Mouse (Mus musculus): Measurements from ENCODE around the gene Mrps27. TPM values are rescaled to one million over a fixed set of nuclear protein-coding genes. Genes with fewer than 3 reads are reported as not detected.

Gene Mrps27
- polyA plus RNA-seq, 1 experiment from 2014 or later = 67.1 TPM

GRCm38 (mm10) chr13:99409216-99409615 is 64.6 kb downstream of the Mrps27 start:
- Histone ChIP-seq H3K36me3 (ENCODE audit: control insufficient read depth, insufficient read depth, low read length) (no peaks in the 10 kb centered on the region), H3K9me3 (ENCODE audit: control insufficient read depth, low read length) (no peaks in the 10 kb centered on the region)
- 50% methylated on average over 2 of the region's 2 CpGs for WGBS

GRCm38 (mm10) chr13:99410611-99411515 is 66.3 kb downstream of the Mrps27 start:
- no peak overlapping the region for H3K4me2 ChIP-seq (ENCODE audit: low read depth)
- ATAC-seq (ENCODE audit: insufficient read depth, low FRiP score, low TSS enrichment) (no peak), DNase-seq (ENCODE audit: low spot score) (no peak)
- H3K9ac ChIP-seq (ENCODE audit: low read length) = no peak overlapping the region
- H3K36me3 ChIP-seq (ENCODE audit: control insufficient read depth, insufficient read depth, low read length) = no peaks in the 10 kb centered on the region
- no peak overlapping the region for H3K4me3 ChIP-seq (ENCODE audit: low read depth, low read length)
- whole genome bisulfite sequencing = 90% methylated on average over 14 of the region's 14 CpGs
- peaks cover 29% of the 10 kb centered on the region for H3K4me1 ChIP-seq (ENCODE audit: control insufficient read depth, insufficient read depth, low read length)
- H3K27ac ChIP-seq (ENCODE audit: low read depth, low read length) = no peak overlapping the region
- H3K27me3 ChIP-seq (ENCODE audit: control insufficient read depth, insufficient read depth, low read length) = no peaks in the 10 kb centered on the region
- no peaks in the 10 kb centered on the region for H3K9me3 ChIP-seq (ENCODE audit: control insufficient read depth, low read length)

More at GRCm38 (mm10) chr13:99409216-99409615, 64.6 kb downstream of the Mrps27 start:
- H3K4me2 ChIP-seq (ENCODE audit: low read depth) = no peak overlapping the region
- no peak overlapping the region for H3K4me3 ChIP-seq (ENCODE audit: low read depth, low read length)
- ATAC-seq (ENCODE audit: insufficient read depth, low FRiP score, low TSS enrichment) (no peak), DNase-seq (ENCODE audit: low spot score) (no peak)
- H3K9ac ChIP-seq (ENCODE audit: low read length) = no peak overlapping the region
- no peak overlapping the region for H3K27ac ChIP-seq (ENCODE audit: low read depth, low read length)
- no peaks in the 10 kb centered on the region for H3K27me3 ChIP-seq (ENCODE audit: control insufficient read depth, insufficient read depth, low read length)
- peaks cover 15% of the 10 kb centered on the region for H3K4me1 ChIP-seq (ENCODE audit: control insufficient read depth, insufficient read depth, low read length)

GRCm38 (mm10) chr13:99411761-99412160 is 67.2 kb downstream of the Mrps27 start:
- DNase-seq (ENCODE audit: low spot score) (no peak), ATAC-seq (ENCODE audit: insufficient read depth, low FRiP score, low TSS enrichment) (no peak)
- H3K27me3 ChIP-seq (ENCODE audit: control insufficient read depth, insufficient read depth, low read length) = no peaks in the 10 kb centered on the region
- peaks cover 29% of the 10 kb centered on the region for H3K4me1 ChIP-seq (ENCODE audit: control insufficient read depth, insufficient read depth, low read length)
- no peak overlapping the region for H3K9ac ChIP-seq (ENCODE audit: low read length)
- no peaks in the 10 kb centered on the region for H3K36me3 ChIP-seq (ENCODE audit: control insufficient read depth, insufficient read depth, low read length)
- no peaks in the 10 kb centered on the region for H3K9me3 ChIP-seq (ENCODE audit: control insufficient read depth, low read length)
- WGBS = 88% methylated on average over 3 of the region's 3 CpGs
- no peak overlapping the region for H3K4me3 ChIP-seq (ENCODE audit: low read depth, low read length)
- H3K27ac ChIP-seq (ENCODE audit: low read depth, low read length) = peak overlapping the region; percentile 72
- H3K4me2 ChIP-seq (ENCODE audit: low read depth) = no peak overlapping the region

GRCm38 (mm10) chr13:99412477-99413080 is 68.0 kb downstream of the Mrps27 start:
- no peak for ATAC-seq (ENCODE audit: insufficient read depth, low FRiP score, low TSS enrichment)
- H3K27me3 ChIP-seq (ENCODE audit: control insufficient read depth, insufficient read depth, low read length) = no peaks in the 10 kb centered on the region
- DNase-seq (ENCODE audit: low spot score) = peak; percentile 42
- no peak overlapping the region for H3K4me3 ChIP-seq (ENCODE audit: low read depth, low read length)
- no peak overlapping the region for H3K4me2 ChIP-seq (ENCODE audit: low read depth)
- H3K36me3 ChIP-seq (ENCODE audit: control insufficient read depth, insufficient read depth, low read length) = no peaks in the 10 kb centered on the region
- no peaks in the 10 kb centered on the region for H3K9me3 ChIP-seq (ENCODE audit: control insufficient read depth, low read length)
- 53% methylated on average over 11 of the region's 11 CpGs for WGBS
- H3K4me1 ChIP-seq (ENCODE audit: control insufficient read depth, insufficient read depth, low read length) = peaks cover 29% of the 10 kb centered on the region
- peak overlapping the region; percentile 11; the same call in 1 of the 2 replicates for H3K9ac ChIP-seq (ENCODE audit: low read length)
- peak overlapping the region; percentile 72 for H3K27ac ChIP-seq (ENCODE audit: low read depth, low read length)

GRCm38 (mm10) chr13:99413481-99414351 is 69.1 kb downstream of the Mrps27 start:
- Histone ChIP-seq H3K27ac (ENCODE audit: low read depth, low read length) (peak overlapping the region; percentile 73), H3K36me3 (ENCODE audit: control insufficient read depth, insufficient read depth, low read length) (no peaks in the 10 kb centered on the region), H3K4me2 (ENCODE audit: low read depth) (no peak overlapping the region), H3K9me3 (ENCODE audit: control insufficient read depth, low read length) (no peaks in the 10 kb centered on the region), H3K27me3 (ENCODE audit: control insufficient read depth, insufficient read depth, low read length) (no peaks in the 10 kb centered on the region), H3K4me1 (ENCODE audit: control insufficient read depth, insufficient read depth, low read length) (peaks cover 29% of the 10 kb centered on the region), H3K4me3 (ENCODE audit: low read depth, low read length) (no peak overlapping the region), H3K9ac (ENCODE audit: low read length) (no peak overlapping the region)
- peak; percentile 81 for ATAC-seq (ENCODE audit: insufficient read depth, low FRiP score, low TSS enrichment)
- peak; percentile 66 for DNase-seq (ENCODE audit: low spot score)
- WGBS = 28% methylated on average over 13 of the region's 13 CpGs

GRCm38 (mm10) chr13:99414352-99414742 is 69.8 kb downstream of the Mrps27 start:
- DNase-seq (ENCODE audit: low spot score) = no peak
- Histone ChIP-seq H3K36me3 (ENCODE audit: control insufficient read depth, insufficient read depth, low read length) (no peaks in the 10 kb centered on the region), H3K27ac (ENCODE audit: low read depth, low read length) (peak overlapping the region; percentile 73), H3K4me1 (ENCODE audit: control insufficient read depth, insufficient read depth, low read length) (peaks cover 29% of the 10 kb centered on the region), H3K9ac (ENCODE audit: low read length) (no peak overlapping the region), H3K9me3 (ENCODE audit: control insufficient read depth, low read length) (no peaks in the 10 kb centered on the region), H3K4me2 (ENCODE audit: low read depth) (no peak overlapping the region), H3K4me3 (ENCODE audit: low read depth, low read length) (no peak overlapping the region), H3K27me3 (ENCODE audit: control insufficient read depth, insufficient read depth, low read length) (no peaks in the 10 kb centered on the region)
- WGBS = 42% methylated on average over 10 of the region's 10 CpGs
- peak; percentile 35 for ATAC-seq (ENCODE audit: insufficient read depth, low FRiP score, low TSS enrichment)

GRCm38 (mm10) chr13:99416601-99417000 is 72.0 kb downstream of the Mrps27 start:
- 84% methylated on average over 9 of the region's 9 CpGs for WGBS
- no peaks in the 10 kb centered on the region for H3K9me3 ChIP-seq (ENCODE audit: control insufficient read depth, low read length)
- H3K4me3 ChIP-seq (ENCODE audit: low read depth, low read length) = no peak overlapping the region
- H3K4me1 ChIP-seq (ENCODE audit: control insufficient read depth, insufficient read depth, low read length) = peaks cover 29% of the 10 kb centered on the region
- DNase-seq (ENCODE audit: low spot score) (no peak), ATAC-seq (ENCODE audit: insufficient read depth, low FRiP score, low TSS enrichment) (no peak)
- no peak overlapping the region for H3K9ac ChIP-seq (ENCODE audit: low read length)
- no peaks in the 10 kb centered on the region for H3K27me3 ChIP-seq (ENCODE audit: control insufficient read depth, insufficient read depth, low read length)
- no peaks in the 10 kb centered on the region for H3K36me3 ChIP-seq (ENCODE audit: control insufficient read depth, insufficient read depth, low read length)
- H3K27ac ChIP-seq (ENCODE audit: low read depth, low read length) = no peak overlapping the region
- no peak overlapping the region for H3K4me2 ChIP-seq (ENCODE audit: low read depth)

GRCm38 (mm10) chr13:99423581-99423980 is 79.0 kb downstream of the Mrps27 start:
- Histone ChIP-seq H3K9me3 (ENCODE audit: control insufficient read depth, low read length) (no peaks in the 10 kb centered on the region), H3K27me3 (ENCODE audit: control insufficient read depth, insufficient read depth, low read length) (no peaks in the 10 kb centered on the region), H3K27ac (ENCODE audit: low read depth, low read length) (no peak overlapping the region), H3K36me3 (ENCODE audit: control insufficient read depth, insufficient read depth, low read length) (peaks cover 17% of the 10 kb centered on the region), H3K4me3 (ENCODE audit: low read depth, low read length) (no peak overlapping the region), H3K4me1 (ENCODE audit: control insufficient read depth, insufficient read depth, low read length) (no peaks in the 10 kb centered on the region), H3K9ac (ENCODE audit: low read length) (no peak overlapping the region), H3K4me2 (ENCODE audit: low read depth) (no peak overlapping the region)
- no peak for DNase-seq (ENCODE audit: low spot score)
- 55% methylated on average over 13 of the region's 13 CpGs for WGBS
- ATAC-seq (ENCODE audit: insufficient read depth, low FRiP score, low TSS enrichment) = no peak

Measured in neural tube, embryonic 11.5 days (tissue).